1 mouse cellular context compared by ENCODE assay signal in genomic region chr17:14233658-14234057, GRCm38 (mm10).
TF ChIP-seq lines count a peak whose summit lies in the region.

No protein-coding gene starts in this region.

TF ChIP-seq in CH12.LX, 34 proteins besides CTCF, POLR2A, EP300 and RAD21 (continued from another document):
- no peak for TF ChIP-seq CHD1 (IDR thresholded peaks at IDR 0.05; ENCODE audit: low read depth, low read length)
- no peak for TF ChIP-seq ELF1 (IDR thresholded peaks at IDR 0.05; ENCODE audit: low read depth, low read length)
- no peak for TF ChIP-seq IRF4 (IDR thresholded peaks at IDR 0.05; ENCODE audit: low read depth, low read length)
- TF ChIP-seq USF1 (IDR thresholded peaks at IDR 0.05; ENCODE audit: low read depth, low read length): no peak
- TF ChIP-seq MAFK (IDR thresholded peaks at IDR 0.05; ENCODE audit: insufficient replicate concordance, low read length): no peak
- TF ChIP-seq ZKSCAN1 (IDR thresholded peaks at IDR 0.05; ENCODE audit: borderline replicate concordance, low read depth, low read length): no peak
- no peak for TF ChIP-seq MAX (IDR thresholded peaks at IDR 0.05; ENCODE audit: low read length)
- no peak for TF ChIP-seq SIN3A (IDR thresholded peaks at IDR 0.05; ENCODE audit: low read length)
- TF ChIP-seq PAX5 (IDR thresholded peaks at IDR 0.05; ENCODE audit: low read length): no peak
- no peak for TF ChIP-seq GABPA (IDR thresholded peaks at IDR 0.05; ENCODE audit: insufficient replicate concordance, low read depth, low read length)
- no peak for TF ChIP-seq CHD2 (IDR thresholded peaks at IDR 0.05; ENCODE audit: low read length)
- no peak; the same call in 1 of the 2 replicates for TF ChIP-seq SMC3 (IDR thresholded peaks at IDR 0.05; ENCODE audit: low read depth, low read length)
- TF ChIP-seq MEF2A (IDR thresholded peaks at IDR 0.05; ENCODE audit: borderline replicate concordance, low read depth, low read length): no peak
